Mouse (Mus musculus) erythroblast, embryonic 14.5 days (primary cell): ENCODE results near the gene Drd4. TPM values are rescaled to one million over a fixed set of nuclear protein-coding genes. Genes with fewer than 3 reads are reported as not detected.
A peak's percentile ranks its signal among the peaks of the same experiment; 100 is the strongest.

Source experiments
- H3K27me3 ChIP-seq: 2 replicates; pipeline ENCODE4 v1.6.1; 2012; ENCODE audit warnings: inconsistent platforms; ENCODE audit not compliant: control insufficient read depth
- H3K36me3 ChIP-seq: 2 replicates; pipeline ENCODE4 v1.6.1; 2012; ENCODE audit warnings: mild to moderate bottlenecking, inconsistent platforms; ENCODE audit not compliant: control insufficient read depth
- H3K4me1 ChIP-seq: 2 replicates; pipeline ENCODE4 v1.6.1; 2012; ENCODE audit warnings: inconsistent platforms; ENCODE audit not compliant: control insufficient read depth
- H3K4me3 ChIP-seq: replicated peaks from 2 replicates; pipeline ENCODE3; 2012; ENCODE audit warnings: moderate library complexity, mild to moderate bottlenecking, inconsistent platforms
- H3K9me3 ChIP-seq: 2 replicates; pipeline ENCODE4 v1.6.1; 2012; ENCODE audit warnings: low read length, inconsistent platforms, mixed read lengths; ENCODE audit not compliant: control insufficient read depth
- GATA1 ChIP-seq: IDR thresholded peaks from 2 replicates; pipeline ENCODE4 v1.6.1; 2012; ENCODE audit warnings: low read length, inconsistent platforms, mixed read lengths
- TAL1 ChIP-seq: IDR thresholded peaks from 3 replicates; pipeline ENCODE4 v1.6.1; 2012; ENCODE audit warnings: low read length, inconsistent platforms, mixed read lengths
- polyA plus RNA-seq: library from polyadenylated mRNA; stranded (reverse); fragments of >175 nt; gene quantifications from 2 replicates; pipeline ENCODE4 v1.2.3, GENCODE M21; 2012

The Drd4 gene
- polyA plus RNA-seq, 1 experiment = not detected

DNA sequence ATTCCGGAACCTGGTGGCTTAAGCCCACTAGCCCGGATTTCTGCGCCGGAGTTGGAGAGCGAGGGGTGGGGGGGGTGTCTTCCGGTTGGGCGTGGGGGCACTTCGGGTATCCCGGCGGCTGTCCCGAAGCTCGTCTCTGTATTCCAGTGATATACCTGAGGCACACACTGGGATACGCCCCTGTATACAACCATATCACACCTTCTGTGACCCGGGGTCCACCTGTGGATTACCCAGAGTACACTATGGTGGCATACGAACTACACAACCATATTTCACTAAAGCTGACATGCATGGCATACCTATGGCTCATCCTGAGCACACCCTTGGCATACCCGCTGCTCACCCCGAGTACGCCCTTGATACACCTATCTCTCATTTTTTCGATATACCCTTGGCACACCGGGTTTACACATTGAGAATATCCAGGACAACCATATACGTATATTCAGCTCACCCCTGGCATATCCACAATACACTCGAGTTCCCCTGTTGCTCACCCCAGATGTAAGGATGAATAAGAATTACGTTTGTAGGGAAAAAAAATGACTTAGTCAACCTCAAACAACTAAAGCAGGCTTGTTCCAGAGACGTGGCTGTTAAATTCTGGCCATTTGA lies 36.7 kb downstream of the Drd4 start:
- Histone ChIP-seq H3K4me3 (peak overlapping the region; percentile 85), H3K36me3 (peaks cover 43% of the 10 kb centered on the region), H3K27me3 (0 out of 2 replicates have a peak, but pooled peaks cover 2% of the 10 kb centered on the region), H3K9me3 (no peaks in the 10 kb centered on the region), H3K4me1 (peaks cover 49% of the 10 kb centered on the region)
- TF ChIP-seq TAL1 (no peak), GATA1 (no peak)

DNA sequence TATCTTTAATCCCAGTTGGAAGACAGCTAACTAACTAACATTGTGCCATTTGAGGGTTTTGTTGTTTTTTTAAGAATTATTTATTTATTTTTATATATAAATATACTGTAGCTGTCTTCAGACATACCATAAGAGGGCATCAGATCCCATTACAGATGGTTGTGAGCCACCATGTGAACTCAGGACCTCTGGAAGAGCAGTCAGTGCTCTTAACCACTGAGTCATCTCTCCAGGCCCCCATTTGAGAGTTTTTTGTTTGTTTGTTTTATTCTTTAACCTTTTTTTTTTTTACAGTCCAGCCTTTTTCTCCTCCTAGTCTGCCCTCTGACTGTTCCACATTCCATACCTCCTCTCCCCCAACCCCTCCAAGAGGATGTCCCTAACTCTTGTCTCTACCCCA lies 38.9 kb downstream of the Drd4 start:
- H3K36me3 ChIP-seq = peaks cover 47% of the 10 kb centered on the region
- H3K9me3 ChIP-seq = no peaks in the 10 kb centered on the region
- TF ChIP-seq GATA1 (no peak), TAL1 (no peak)
- H3K4me3 ChIP-seq = no peak overlapping the region
- 0 out of 2 replicates have a peak, but pooled peaks cover 2% of the 10 kb centered on the region for H3K27me3 ChIP-seq
- peaks cover 33% of the 10 kb centered on the region for H3K4me1 ChIP-seq

DNA sequence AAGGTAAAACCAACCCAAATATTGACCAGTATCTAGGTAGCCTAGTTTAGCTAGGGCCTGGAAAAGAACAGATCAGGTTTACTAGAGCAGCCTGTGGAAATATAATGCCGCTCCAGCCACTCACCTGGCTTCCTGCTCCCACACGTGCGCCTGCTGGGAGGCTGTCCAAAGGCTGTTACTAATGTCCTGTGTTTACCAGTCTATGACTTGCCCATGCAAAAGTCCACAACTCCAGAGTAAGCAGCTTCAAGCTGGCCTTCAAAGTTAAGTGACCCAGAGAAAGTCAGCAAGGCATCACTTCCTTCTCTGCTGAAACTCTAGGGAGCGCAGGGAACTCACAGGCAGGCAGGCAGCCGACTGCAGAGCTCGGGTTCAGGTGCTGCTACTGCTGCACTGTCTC lies 40.2 kb downstream of the Drd4 start:
- no peak for TF ChIP-seq GATA1
- no peak for TF ChIP-seq TAL1
- H3K4me3 ChIP-seq = no peak overlapping the region
- peaks cover 21% of the 10 kb centered on the region for H3K4me1 ChIP-seq
- H3K9me3 ChIP-seq = no peaks in the 10 kb centered on the region
- H3K36me3 ChIP-seq = peaks cover 43% of the 10 kb centered on the region
- H3K27me3 ChIP-seq = no peaks in the 10 kb centered on the region

DNA sequence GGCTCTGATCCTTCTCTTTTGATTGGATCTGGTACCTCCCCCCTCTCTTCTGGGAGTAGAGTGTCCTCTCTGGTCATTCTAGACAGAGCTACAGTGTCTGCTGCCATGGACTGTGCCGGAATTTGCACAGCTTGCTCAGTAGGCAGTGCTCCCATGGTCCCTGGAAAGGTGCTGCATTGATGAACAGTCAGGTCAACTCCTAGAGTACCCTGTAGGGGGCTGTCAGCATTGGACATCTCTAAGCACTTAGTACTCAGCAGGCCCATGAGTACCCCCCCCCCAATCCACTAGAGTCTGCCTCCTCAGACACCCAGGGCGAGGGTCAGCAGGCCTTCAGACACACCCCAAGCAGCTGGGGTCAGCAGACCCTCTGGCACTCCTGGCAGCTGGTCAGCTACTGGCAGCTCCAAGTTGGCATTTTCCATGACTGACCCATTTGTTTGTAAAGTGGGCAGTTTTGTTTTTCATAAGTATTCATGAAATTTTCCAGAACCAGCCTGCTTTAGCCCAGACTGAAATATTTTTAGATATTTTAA lies 43.3 kb downstream of the Drd4 start:
- H3K4me1 ChIP-seq = peaks cover 21% of the 10 kb centered on the region
- H3K4me3 ChIP-seq = no peak overlapping the region
- peaks cover 6% of the 10 kb centered on the region for H3K27me3 ChIP-seq
- peaks cover 43% of the 10 kb centered on the region for H3K36me3 ChIP-seq
- H3K9me3 ChIP-seq = no peaks in the 10 kb centered on the region
- TF ChIP-seq GATA1 (no peak), TAL1 (no peak)

- H3K4me1 ChIP-seq = peaks cover 21% of the 10 kb centered on the region
- no peaks in the 10 kb centered on the region for H3K9me3 ChIP-seq
- peaks cover 6% of the 10 kb centered on the region for H3K27me3 ChIP-seq
- TF ChIP-seq TAL1 = no peak
- no peak for TF ChIP-seq GATA1
- peaks cover 43% of the 10 kb centered on the region for H3K36me3 ChIP-seq
- H3K4me3 ChIP-seq = no peak overlapping the region
These were observed 43.9 kb downstream of the Drd4 start for GRCm38 (mm10) chr7:141335682-141336081.

GRCm38 (mm10) chr7:141336296-141336695 lies 44.5 kb downstream of the Drd4 start:
- peaks cover 43% of the 10 kb centered on the region for H3K36me3 ChIP-seq
- peaks cover 21% of the 10 kb centered on the region for H3K4me1 ChIP-seq
- H3K4me3 ChIP-seq = no peak overlapping the region
- peaks cover 6% of the 10 kb centered on the region for H3K27me3 ChIP-seq
- no peak for TF ChIP-seq TAL1
- H3K9me3 ChIP-seq = no peaks in the 10 kb centered on the region

DNA sequence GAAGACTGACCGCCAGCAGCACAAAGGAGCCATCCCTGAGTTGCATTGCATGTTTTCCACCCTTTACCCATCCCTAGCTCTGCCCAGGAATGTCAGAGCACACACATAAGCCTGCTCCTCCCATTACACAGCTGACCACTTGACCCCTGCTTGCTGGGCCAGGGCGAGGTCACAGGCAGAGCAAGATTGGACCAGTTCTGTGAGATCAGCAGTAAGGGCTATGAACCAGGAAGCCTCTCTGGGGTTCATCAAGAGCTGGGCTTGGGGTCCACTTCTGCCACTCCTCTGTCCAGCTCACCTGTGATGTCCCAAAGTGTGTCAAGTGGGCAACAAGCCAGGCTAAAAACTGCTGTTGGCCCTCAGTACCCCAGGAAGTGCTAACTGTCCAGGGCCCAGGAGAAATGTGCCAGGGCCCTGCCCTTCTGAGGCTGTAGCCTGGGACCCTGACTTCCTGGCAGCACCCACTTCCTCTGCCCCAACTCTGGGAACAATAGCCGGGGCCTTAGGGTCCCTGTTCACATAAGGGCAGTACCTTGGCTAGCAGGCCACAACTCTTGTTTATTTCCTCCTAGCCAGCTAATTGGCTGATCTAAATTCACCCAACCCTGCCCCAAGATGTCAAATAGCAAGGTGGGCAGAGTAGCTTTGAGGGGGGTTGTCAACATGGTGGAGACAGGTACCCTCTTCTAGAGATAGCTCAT lies 46.1 kb downstream of the Drd4 start:
- Histone ChIP-seq H3K4me3 (no peak overlapping the region), H3K4me1 (peaks cover 21% of the 10 kb centered on the region), H3K36me3 (peaks cover 31% of the 10 kb centered on the region), H3K27me3 (peaks cover 6% of the 10 kb centered on the region), H3K9me3 (no peaks in the 10 kb centered on the region)
- TF ChIP-seq TAL1 (no peak), GATA1 (no peak)

- peaks cover 21% of the 10 kb centered on the region for H3K4me1 ChIP-seq
- peak within 1 kb of the TSS; percentile 52 for H3K4me3 ChIP-seq
- no peaks in the 10 kb centered on the region for H3K9me3 ChIP-seq
- peaks cover 9% of the 10 kb centered on the region for H3K27me3 ChIP-seq
- peaks cover 24% of the 10 kb centered on the region for H3K36me3 ChIP-seq
- TF ChIP-seq TAL1 = no peak
- no peak for TF ChIP-seq GATA1
These were observed 46.8 kb downstream of the Drd4 start, which contains the start of gene Eps8l2 for GRCm38 (mm10) chr7:141338576-141339131. Gene Eps8l2, plus strand, starts transcription at chr7:141338880.

GRCm38 (mm10) chr7:141339215-141339920 lies 47.6 kb downstream of the Drd4 start:
- peak overlapping the region; percentile 52 for H3K4me3 ChIP-seq

More at GRCm38 (mm10) chr7:141339215-141339920, 47.6 kb downstream of the Drd4 start:
- peaks cover 10% of the 10 kb centered on the region for H3K27me3 ChIP-seq
- H3K9me3 ChIP-seq = no peaks in the 10 kb centered on the region
- peaks cover 21% of the 10 kb centered on the region for H3K4me1 ChIP-seq
- TF ChIP-seq GATA1 (no peak), TAL1 (no peak)
- peaks cover 18% of the 10 kb centered on the region for H3K36me3 ChIP-seq
